Mouse (Mus musculus) monocyte, adult 5-6 weeks (primary cell): ENCODE data around the gene Opcml. TPM values are rescaled to one million over a fixed set of nuclear protein-coding genes. Genes with fewer than 3 reads are reported as not detected.

Experiments used
- ATAC-seq: fragments of 153-309, 156-312 bp; replicated peaks from 2 replicates; pipeline ENCODE4 v1.8.0; 2017; ENCODE audit warnings: mild to moderate bottlenecking; ENCODE audit not compliant: low TSS enrichment, insufficient number of reproducible peaks, severe bottlenecking, poor library complexity, low FRiP score
- total RNA-seq: library from RNA; stranded (forward); fragments of 200-1000, 200-491, 200-594 nt; gene quantifications from 3 replicates; pipeline ENCODE4 v1.2.3, GENCODE M21; 2017

The Opcml gene
- total RNA-seq, 1 experiment from 2014 or later = not detected

DNA sequence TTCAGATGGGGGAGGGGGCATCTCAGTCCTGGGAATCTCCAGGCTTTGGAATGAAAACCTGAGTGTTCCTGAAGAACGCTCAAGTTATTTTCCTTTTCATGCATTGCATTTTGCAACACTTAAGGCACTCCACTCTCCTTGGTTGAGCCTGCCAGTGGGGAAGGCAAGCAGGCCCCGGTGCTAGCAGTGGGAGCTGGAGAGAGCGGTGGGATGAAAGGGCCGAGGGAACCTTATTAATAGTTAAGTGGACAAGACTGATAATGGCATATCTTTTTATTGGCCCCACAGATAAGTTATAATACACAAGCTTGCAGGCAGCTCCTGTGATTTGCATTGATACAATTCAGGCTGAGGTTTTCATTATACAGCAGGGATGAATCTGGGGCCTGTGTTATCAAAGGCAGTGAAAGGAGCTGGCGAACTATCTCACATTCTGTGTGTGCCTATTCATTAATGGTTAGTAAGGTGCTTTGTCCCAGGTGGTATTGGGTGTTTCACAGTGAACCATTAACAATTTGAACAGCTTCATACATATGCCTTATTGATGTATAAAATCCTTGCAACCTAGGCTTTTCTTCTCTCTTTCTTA is 407.6 kb downstream of the Opcml start:
- no peak for ATAC-seq

DNA sequence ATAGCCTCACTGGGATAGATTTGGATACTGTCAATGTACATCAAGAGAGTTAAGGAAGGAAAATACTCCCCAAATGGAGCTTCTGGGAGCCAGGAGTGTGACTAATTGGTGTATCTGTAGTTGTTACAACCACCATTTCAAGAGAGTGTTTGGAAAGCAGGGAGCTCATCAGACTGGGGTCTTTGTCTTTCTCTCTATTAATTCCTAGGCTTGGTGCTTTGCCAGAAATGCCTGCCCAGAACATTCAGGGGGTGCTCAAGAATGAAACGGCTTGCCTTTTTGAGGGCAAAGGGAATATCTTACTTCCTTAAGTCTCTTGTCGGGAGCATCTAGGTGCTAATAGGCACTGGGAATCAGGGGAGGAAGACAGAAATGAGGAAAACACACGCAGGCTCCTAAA is 416.9 kb downstream of the Opcml start:
- no peak for ATAC-seq

- no peak for ATAC-seq
Observed at GRCm38 (mm10) chr9:28208696-28209095, 418.1 kb downstream of the Opcml start.

DNA sequence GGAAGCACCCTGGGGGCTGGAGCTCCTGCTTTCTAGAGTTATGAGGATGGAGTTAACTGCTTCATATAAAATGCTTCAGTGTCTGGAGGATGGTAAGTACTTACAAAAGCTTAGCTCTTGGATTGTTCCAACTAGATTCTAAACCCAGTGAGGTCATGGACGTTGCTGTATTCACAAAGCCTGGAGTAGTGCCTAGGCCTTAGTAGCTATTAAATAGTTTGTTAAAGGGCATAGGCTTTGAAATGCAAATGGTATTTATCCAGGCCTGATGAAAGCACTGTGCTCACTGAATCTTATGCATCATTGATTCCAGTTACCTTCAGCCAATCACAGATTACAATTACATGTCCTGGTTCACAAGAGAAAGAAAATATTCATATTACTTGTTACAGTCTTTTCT is 421.3 kb downstream of the Opcml start:
- no peak for ATAC-seq

GRCm38 (mm10) chr9:28213893-28214292 is 423.3 kb downstream of the Opcml start:
- ATAC-seq = no peak

- no peak for ATAC-seq
Observed at GRCm38 (mm10) chr9:28218026-28218646, 427.6 kb downstream of the Opcml start.

- ATAC-seq = no peak
Observed at GRCm38 (mm10) chr9:28222726-28223125, 432.2 kb downstream of the Opcml start.

DNA sequence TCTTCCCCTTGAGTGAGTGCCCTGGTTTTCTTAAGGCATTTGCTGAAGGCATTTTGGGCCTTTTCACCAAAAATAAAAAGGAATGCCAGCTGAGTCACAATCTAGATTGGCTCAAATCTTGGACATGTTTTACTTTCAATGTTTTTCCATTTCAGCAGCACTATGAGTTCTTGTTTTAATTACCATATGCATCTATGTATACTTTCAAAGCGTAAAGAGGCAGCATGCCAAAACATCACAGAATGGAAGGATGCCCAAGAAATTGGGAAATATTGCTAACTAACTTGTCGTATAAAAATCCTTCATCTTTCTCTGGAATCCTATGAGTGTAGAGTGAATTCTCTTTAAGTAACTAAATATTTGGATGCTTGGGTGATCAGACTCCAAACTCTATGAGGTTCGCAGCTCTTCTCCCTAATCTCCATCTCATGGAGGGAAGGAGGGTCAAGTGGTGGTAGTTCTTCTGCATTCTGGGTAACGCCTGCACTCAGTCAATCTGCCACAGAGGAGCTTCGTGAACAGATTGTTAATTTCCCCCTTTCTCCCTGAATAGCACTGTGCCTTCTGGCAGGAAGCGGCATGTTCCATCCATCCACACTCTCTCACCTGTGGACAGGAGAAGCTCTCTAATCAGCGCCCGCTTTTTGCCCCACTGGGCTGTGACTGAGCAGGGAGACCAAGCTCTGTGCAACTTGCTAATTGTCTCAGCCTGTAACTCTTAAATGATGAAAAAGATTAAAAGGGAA is 435.4 kb downstream of the Opcml start:
- ATAC-seq = no peak

GRCm38 (mm10) chr9:28226570-28226951 is 436.0 kb downstream of the Opcml start:
- ATAC-seq = no peak

DNA sequence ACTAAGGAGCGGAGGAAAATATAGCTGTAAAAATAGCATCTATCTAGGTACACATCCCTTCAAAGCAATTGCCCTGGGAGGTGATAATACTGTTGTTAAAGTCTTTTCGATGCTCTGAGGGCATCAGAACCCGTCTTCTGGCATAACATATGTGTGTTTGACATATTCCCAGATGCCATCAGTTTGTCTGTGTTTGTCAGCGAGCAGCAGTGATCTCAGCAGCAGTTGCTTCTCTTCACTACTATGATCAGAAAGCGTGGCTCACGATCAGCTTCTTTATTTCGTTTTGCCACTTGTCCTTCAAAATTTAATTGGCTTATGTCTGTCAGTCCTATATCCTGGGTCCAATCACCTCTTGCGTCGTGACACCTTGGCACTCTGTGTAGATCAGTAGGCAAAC is 447.9 kb downstream of the Opcml start:
- no peak for ATAC-seq

DNA sequence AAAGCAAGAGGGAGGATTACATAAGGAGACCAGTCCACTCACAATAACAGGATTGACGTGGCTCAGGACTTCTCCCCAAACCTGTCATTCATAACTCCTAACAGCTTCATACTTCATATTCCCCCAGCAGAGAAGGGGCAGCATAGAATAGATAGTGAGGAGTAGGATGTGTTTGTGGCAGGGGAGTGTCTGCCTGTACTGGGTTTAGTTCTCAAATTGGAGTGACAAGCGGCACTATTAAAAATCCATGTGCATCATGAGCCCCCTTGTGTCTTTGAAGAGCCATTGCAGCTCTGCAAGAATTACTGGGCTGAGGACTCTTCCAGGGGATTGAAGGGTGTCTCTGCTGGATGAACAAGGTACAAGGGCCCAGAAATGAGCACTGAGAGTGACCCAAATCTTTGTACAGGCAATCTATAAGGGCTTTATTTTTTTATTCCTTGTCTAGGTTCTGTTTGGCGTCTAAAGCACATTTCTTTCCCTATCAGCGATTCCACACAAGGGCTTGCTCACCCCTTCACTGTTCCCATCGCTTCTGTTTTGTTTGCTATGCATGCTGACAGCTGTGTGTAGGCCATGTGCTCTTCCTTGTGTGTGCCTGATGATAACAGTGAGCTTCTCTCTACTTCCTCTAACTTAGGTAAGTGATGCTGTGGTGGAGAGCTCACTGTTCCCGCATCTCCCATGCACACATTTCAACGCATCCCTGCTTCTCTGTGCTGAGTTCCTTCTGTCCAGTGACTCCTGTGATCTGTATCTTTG is 457.3 kb downstream of the Opcml start:
- ATAC-seq = no peak

DNA sequence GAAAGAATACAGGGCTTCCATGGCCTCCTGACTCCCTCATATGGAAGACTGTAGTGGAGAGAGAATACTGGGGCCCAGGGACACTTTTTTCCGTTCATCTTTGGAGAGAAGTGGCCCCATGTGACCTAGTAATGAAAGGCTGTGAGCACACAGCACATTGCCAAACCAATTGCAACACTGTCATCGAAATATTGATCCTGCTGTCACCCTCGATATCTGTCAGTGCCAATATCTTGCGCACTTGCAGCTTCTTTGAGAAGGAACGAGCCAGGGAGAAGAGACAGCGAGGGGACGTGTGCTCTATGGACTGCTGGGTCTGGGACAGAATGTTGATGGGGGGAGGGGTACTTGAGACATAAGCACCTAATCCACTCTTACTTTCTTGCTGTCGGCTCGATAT is 460.8 kb downstream of the Opcml start:
- ATAC-seq = no peak

DNA sequence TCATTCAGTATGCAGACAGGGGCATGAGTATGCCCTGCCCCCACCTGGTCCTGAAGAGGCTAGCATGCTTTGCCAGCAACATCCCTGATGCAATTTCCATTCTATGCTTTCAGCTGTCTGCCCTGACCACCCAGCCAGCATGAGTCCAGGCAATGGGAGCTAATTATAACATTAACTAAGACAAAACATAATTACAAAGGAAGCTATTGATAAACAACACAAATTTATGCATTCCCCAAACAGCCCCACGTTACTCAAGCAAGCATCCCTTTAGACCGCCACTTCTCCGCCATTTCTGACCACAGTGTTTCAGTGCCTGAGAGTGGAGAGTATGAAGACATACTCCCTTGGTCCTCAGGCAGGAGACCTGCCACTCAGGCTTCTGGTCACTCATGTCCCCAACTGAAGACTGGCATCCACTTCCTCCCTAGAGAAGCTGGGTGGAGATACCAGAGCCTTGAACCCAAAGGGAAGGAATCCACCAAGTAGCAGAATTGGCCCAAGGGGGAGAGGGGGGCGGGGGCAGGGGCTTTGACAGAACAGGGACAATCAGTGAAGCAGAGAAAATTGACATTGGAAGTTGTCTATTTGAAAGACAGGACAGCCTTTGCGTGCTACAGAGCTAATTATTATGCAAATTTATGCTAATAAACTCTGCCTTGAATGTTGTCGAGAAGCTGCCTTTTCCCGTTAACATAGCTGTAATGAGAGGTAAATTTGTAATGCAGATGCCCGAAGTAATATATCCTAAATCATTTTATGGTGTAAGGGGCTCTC is 464.7 kb downstream of the Opcml start:
- ATAC-seq = no peak

DNA sequence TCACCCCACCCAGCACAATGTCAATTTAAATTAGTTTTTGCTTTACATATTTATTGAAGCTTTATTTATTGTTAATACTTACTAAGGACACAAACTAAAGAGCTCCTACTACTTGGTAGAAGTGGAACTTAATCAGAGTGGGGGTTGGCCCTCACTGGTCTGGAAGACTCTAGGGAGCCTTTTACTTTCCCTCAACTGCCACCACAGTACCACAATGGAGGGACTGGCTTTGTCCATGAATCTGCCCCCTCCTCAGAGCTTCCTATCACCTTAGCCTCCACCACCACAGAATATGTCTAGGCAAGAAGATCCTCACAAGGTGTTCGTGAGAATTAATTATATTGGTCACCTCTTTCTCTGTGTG is 465.3 kb downstream of the Opcml start:
- ATAC-seq = no peak

- ATAC-seq = no peak
Observed at GRCm38 (mm10) chr9:28261078-28261753, 470.6 kb downstream of the Opcml start.

- ATAC-seq = no peak
Observed at GRCm38 (mm10) chr9:28262021-28262420, 471.4 kb downstream of the Opcml start.

DNA sequence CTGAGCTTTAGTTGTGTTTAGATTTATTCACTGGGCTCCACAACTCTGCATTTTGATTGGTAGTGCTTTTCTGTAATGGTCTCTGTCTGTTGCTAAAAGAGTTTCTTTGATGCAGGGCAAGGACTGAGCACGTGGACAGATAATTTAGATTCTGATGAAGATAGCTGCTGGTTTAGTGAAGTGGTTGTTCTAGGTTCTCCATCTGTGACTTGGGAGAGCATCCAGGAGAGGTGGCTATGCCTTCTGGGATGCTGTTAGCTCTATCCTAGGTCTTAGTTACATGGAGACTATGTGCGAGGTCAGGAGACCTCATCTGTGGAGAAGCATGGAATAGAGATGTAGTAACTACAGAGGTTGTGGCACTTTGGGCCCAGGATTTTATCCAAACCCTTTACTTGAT is 472.3 kb downstream of the Opcml start:
- no peak for ATAC-seq

GRCm38 (mm10) chr9:28264761-28265160 is 474.2 kb downstream of the Opcml start:
- ATAC-seq = no peak
